Mouse (Mus musculus): ENCODE data around the gene Tprg.

GRCm38 (mm10) chr16:25298204-25298603, 11.6 kb downstream of the Tprg start:
- no peak for TF ChIP-seq ZC3H11A (IDR thresholded peaks at IDR 0.05; ENCODE audit: borderline replicate concordance, low read depth, low read length)
- TF ChIP-seq HCFC1 (IDR thresholded peaks at IDR 0.05; ENCODE audit: borderline replicate concordance, insufficient read depth, low read length): no peak
- TF ChIP-seq ZNF384 (IDR thresholded peaks at IDR 0.05; ENCODE audit: low read depth, low read length): no peak
- no peak for TF ChIP-seq MAFK (IDR thresholded peaks at IDR 0.05; ENCODE audit: insufficient read depth, low read depth, low read length)
